Mouse (Mus musculus) bone marrow macrophage, adult 2 months (primary cell): ENCODE results near the gene Cd40.

ENCODE experiments used
- CTCF ChIP-seq: IDR thresholded peaks from 2 replicates; pipeline ENCODE4 v1.5.1; 2012; ENCODE audit warnings: low read depth, mild to moderate bottlenecking, low read length, moderate library complexity
- POLR2A ChIP-seq: IDR thresholded peaks from 2 replicates; pipeline ENCODE4 v1.6.1; 2012; ENCODE audit warnings: mild to moderate bottlenecking, low read depth, low read length, borderline replicate concordance

DNA sequence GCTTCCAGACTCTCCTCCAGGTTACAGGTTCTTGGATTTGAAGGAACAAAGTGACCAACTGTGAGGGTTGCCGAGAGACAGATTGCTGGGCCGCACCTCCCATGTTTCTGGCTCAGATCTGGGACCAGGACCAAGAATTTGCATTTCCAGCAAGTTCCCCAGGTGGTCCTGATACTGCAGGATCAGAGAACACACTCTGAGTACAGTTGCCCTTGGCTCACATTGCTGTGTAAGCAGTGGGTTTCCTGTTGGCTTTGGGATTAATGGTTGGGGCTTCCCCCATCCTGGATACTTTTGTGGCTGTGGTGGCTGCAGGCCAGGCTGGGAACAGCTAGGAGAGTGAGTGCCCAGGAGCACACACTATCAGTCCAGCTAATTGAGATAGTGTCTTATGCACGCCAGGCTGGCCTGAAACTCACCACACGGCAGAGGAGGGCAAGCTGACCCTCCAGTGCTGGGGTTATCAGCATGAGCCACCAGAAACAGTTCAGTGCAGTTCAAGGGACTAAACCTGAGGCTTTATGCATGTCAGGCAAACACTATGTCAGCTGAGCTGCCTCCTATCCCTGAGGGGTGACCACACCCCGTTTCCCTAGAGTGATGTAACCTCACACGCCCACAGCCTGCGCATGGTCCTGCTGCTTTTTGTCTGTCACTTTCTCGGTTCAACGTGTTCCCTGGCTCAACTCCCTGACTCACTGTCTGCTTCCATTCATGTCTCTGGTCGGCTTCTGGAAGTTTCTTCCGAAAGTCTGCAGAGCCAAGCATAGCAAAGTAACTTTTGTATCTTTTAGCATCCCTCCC lies 18.9 kb downstream of the Cd40 start:
- TF ChIP-seq CTCF (no peak), POLR2A (no peak)
